Mouse (Mus musculus) testis, adult 2 months (tissue): ENCODE data around the gene Fancg. TPM values are rescaled to one million over a fixed set of nuclear protein-coding genes. Genes with fewer than 3 reads are reported as not detected.

Source experiments
- H3K27ac ChIP-seq: fragments of 200-500 bp; 2 replicates; pipeline ENCODE4 v1.5.1; 2012; ENCODE audit warnings: low read depth, low read length; ENCODE audit not compliant: control insufficient read depth, insufficient read depth
- H3K27me3 ChIP-seq: fragments of 200-500 bp; 2 replicates; pipeline ENCODE4 v1.6.1; 2012; ENCODE audit warnings: mild to moderate bottlenecking, low read length, moderate library complexity; ENCODE audit not compliant: control insufficient read depth, insufficient read depth
- H3K36me3 ChIP-seq: fragments of 200-500 bp; 2 replicates; pipeline ENCODE4 v1.6.1; 2012; ENCODE audit warnings: mild to moderate bottlenecking, low read length; ENCODE audit not compliant: control insufficient read depth, insufficient read depth
- H3K4me1 ChIP-seq: fragments of 200-500 bp; 2 replicates; pipeline ENCODE4 v1.6.1; 2012; ENCODE audit warnings: low read length; ENCODE audit not compliant: control insufficient read depth, insufficient read depth
- H3K4me3 ChIP-seq: fragments of 200-500 bp; 2 replicates; pipeline ENCODE4 v1.5.1; 2012; ENCODE audit warnings: low read depth, mild to moderate bottlenecking, low read length, moderate library complexity, mixed read lengths; ENCODE audit not compliant: control insufficient read depth
- CTCF ChIP-seq: fragments of 200-500 bp; IDR thresholded peaks from 2 replicates; pipeline ENCODE4 v1.5.1; 2012; ENCODE audit warnings: low read depth, mild to moderate bottlenecking, inconsistent platforms, low read length, moderate library complexity; ENCODE audit not compliant: control insufficient read depth, insufficient read depth, insufficient replicate concordance
- POLR2A ChIP-seq: fragments of 200-500 bp; IDR thresholded peaks from 2 replicates; pipeline ENCODE4 v1.6.1; 2012; ENCODE audit warnings: low read depth, mild to moderate bottlenecking, inconsistent platforms, low read length, moderate library complexity; ENCODE audit not compliant: control insufficient read depth
- polyA plus RNA-seq: library from polyadenylated mRNA; depleted of rRNA; stranded (reverse); fragments of >200 nt; gene quantifications from 2 replicates; pipeline ENCODE4 v1.2.3, GENCODE M21; 2012

Gene Fancg
- polyA plus RNA-seq, 1 experiment = 96.4 TPM

DNA sequence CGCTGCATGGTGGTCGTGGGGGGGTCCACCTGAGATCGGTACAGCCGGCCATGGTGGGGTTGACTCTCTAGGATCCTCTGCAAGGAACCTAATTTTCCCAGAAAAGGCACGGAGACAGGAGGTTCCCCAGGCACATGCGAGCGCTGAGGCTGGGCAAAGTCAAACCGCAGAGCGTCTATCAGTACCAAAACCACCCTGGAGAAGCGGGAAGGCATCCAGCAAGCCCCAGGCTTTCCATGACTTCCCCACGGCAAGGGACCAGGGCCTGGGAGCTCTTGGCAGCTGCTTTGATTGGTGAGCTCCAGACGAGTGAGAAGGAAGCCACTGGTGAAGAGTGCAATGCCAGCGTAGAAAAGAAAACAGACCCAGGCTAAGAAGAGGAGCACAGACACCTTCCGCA is 14.4 kb upstream of the Fancg start:
- peaks cover 16% of the 10 kb centered on the region for H3K4me1 ChIP-seq
- H3K36me3 ChIP-seq = no peaks in the 10 kb centered on the region
- H3K4me3 ChIP-seq = peak overlapping the region; percentile 98
- H3K27me3 ChIP-seq = no peaks in the 10 kb centered on the region
- TF ChIP-seq CTCF (no peak), POLR2A (no peak)
- H3K27ac ChIP-seq = peak overlapping the region; percentile 93; the same call in 1 of the 2 replicates

DNA sequence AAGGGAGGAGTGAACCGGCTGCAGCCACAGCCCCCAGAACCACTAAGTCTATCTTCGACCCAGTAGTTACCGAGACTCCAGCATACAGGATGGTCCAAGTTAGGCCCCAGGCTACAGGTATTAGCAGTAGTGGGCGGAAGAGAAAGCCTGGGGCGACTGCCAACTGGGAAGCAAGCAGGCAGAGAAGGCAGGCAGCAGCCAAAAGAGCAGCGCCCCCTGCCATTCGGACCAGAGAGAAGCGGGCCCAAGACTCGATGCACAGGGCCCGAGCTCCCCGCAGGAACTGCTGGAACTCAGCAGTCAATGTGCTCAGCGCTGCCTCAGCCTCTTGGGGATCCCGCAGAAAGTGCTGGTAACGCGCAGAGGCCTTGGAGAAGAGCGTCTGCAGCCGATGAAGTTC is 11.0 kb upstream of the Fancg start:
- Histone ChIP-seq H3K4me3 (no peak overlapping the region), H3K36me3 (no peaks in the 10 kb centered on the region; the same call in 1 of the 2 replicates)
- TF ChIP-seq POLR2A (no peak), CTCF (no peak)

DNA sequence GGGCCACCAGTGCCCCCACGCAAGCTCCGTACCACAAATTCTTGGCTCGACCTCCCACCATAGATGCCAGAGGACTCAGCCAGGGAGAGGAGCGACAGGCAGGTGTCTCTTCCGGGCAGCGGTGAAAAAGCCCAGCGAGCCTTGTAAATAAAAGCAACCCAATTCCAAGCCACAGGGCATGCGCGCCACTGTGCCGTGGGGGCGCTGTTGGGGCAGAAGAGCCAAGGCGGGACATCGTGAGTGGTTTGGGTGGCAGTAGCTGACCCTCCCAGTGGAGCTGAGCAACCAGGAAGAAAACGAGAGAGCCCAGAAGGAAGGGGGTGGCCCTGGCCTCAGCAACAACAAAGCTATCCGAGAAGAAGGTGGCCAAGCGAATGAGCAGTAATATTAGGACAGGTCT is 10.6 kb upstream of the Fancg start:
- Histone ChIP-seq H3K27ac (no peak overlapping the region), H3K36me3 (no peaks in the 10 kb centered on the region; the same call in 1 of the 2 replicates), H3K27me3 (no peaks in the 10 kb centered on the region), H3K4me3 (no peak overlapping the region), H3K4me1 (peaks cover 24% of the 10 kb centered on the region)
- TF ChIP-seq CTCF (no peak), POLR2A (no peak)

More for the DNA sequence above, 11.0 kb upstream of the Fancg start:
- peaks cover 24% of the 10 kb centered on the region for H3K4me1 ChIP-seq
- H3K27me3 ChIP-seq = no peaks in the 10 kb centered on the region
- H3K27ac ChIP-seq = no peak overlapping the region

DNA sequence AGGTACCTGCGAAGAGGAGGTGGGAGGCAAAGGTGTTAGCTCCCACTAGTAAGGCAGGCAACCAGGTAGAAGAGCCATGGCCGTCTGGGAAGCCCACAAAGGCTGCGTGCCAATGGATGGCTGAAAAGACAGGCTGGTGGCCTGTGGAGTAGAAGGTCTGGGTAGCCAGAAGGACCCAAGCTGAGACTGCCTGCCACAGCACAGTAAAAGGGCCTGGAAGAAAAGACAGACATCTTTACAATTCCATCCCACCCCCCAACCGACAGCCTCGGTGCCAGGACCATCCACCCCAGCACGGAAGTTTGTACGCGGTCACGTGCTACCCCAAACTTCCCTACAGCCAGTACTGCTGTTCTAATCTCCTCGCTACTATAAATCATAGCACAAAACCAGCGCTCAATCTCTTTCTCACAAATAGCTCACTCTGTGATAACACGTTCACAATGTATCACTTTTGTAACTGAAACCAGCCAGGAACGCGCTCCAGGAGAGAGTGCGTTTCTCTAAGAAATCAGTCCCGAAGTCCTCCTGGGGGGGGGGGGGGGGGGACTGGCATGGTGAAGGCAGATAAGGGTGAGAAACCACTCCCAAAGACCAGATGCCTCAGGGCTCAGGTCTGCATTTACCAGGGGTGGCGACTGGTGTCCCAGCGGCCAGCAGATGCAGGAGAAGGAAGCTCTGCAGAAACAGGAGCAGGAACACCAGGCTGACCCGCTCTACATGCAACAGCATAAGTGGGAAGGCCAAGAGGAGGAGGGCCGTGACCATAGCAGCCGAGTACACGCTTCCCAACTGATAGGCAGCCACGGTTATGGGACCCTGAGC is 9.5 kb upstream of the Fancg start:
- Histone ChIP-seq H3K27ac (peak overlapping the region; percentile 54), H3K36me3 (no peaks in the 10 kb centered on the region; the same call in 1 of the 2 replicates), H3K27me3 (no peaks in the 10 kb centered on the region), H3K4me1 (peaks cover 21% of the 10 kb centered on the region), H3K4me3 (peak overlapping the region; percentile 61)
- TF ChIP-seq POLR2A = 0 out of 2 replicates have a peak, but pooled peaks have one; percentile 15
- no peak for TF ChIP-seq CTCF

DNA sequence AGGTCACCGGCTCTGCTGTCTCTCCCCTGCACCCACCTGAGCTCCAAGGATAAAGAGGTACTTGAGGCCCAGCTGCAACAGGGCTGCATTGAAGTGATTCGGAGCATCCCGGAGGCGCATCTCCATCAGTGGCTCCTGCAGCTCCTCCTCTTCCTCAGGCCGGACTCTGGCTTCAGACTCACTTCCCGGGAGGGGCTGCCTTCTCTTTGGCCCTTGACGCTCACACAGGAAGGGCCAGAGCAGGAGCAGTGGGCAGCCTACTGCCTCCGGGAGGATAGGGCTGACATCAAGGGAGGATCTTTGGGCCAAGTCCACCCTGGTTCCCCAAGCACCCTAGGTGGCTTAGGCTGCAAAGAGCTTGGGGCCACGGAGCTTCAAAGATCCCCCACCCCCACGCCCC is 8.9 kb upstream of the Fancg start:
- no peaks in the 10 kb centered on the region for H3K27me3 ChIP-seq
- TF ChIP-seq POLR2A = no peak
- TF ChIP-seq CTCF = no peak
- H3K36me3 ChIP-seq = no peaks in the 10 kb centered on the region; the same call in 1 of the 2 replicates
- no peak overlapping the region; the same call in 1 of the 2 replicates for H3K27ac ChIP-seq
- peaks cover 16% of the 10 kb centered on the region for H3K4me1 ChIP-seq
- H3K4me3 ChIP-seq = peak overlapping the region; percentile 61

DNA sequence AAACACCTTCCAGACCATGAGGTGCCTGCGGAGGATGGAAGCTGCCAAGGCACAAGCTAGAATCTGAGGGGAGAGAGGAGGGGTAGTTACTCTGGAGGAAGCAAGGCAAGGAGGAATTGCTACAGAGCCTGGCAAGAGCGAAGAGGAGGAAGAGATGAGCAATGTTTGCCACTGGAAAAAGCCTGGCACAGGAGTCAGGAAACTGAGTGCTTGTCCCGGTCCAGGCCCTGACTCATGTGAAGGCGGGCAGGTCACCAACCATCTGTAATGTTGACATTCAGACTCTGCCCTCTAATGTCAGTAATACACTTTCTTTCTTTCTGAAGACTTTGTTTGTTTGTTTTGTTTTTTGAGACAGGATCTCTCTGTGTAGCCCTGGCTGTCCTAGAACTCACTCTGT is 7.8 kb upstream of the Fancg start:
- H3K4me3 ChIP-seq = no peak overlapping the region
- no peaks in the 10 kb centered on the region for H3K27me3 ChIP-seq
- no peak overlapping the region for H3K27ac ChIP-seq
- no peaks in the 10 kb centered on the region; the same call in 1 of the 2 replicates for H3K36me3 ChIP-seq
- TF ChIP-seq POLR2A (no peak), CTCF (no peak)
- H3K4me1 ChIP-seq = peaks cover 16% of the 10 kb centered on the region

DNA sequence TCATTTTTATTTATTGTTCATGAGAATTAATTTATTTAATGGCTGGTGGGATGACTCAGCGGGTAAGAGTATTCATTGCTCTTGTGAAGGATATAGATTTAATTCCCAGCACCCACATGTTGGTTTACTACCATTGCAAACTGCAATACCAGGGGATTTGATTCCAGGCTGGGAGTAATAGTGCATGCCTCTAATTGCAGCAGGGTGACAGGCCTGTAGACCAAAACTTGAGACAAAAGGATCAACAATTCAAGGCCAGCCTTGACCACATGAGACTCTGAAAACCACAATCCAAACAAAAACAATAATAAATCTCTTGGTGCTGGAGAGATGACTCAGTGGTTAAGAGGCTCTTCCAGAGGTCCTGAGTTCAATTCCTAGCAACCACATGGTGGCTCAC is 1.8 kb upstream of the Fancg start:
- TF ChIP-seq POLR2A (no peak), CTCF (no peak)
- H3K4me1 ChIP-seq = peaks cover 12% of the 10 kb centered on the region
- H3K36me3 ChIP-seq = peaks cover 4% of the 10 kb centered on the region
- H3K4me3 ChIP-seq = no peak overlapping the region
- H3K27ac ChIP-seq = no peak overlapping the region
- H3K27me3 ChIP-seq = no peaks in the 10 kb centered on the region
